Mouse (Mus musculus): ENCODE measurements at regions not wholly inside any gene's neighbourhood (a gene's known extent, or its start where the extent isn't known, plus 50 kb on each side); places are given as distances from the start of the nearest gene placed in this dataset.
"Not testable (repeated sequence)": the region's sequence is repeated elsewhere in the genome, so short reads cannot be mapped to it uniquely, and the experiment has no call there.

DNA sequence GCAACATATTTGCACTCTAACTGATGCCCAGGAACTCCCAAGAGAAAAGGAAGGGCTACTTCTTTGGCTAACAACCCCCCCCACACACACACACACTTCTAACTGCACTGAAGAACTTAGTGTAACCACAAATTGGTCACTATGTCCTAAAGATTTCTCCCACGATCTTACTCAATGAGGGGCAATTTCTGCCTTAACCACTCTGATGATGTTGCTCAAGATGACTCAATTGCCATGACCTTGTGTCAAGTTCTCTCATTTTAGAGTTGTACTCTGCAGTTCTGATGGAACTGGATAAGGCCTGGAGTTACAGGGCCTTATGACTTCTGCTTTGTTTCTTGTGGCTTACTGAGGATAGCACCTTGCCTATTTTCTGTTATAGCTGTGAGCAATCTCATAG lies 81.7 kb downstream of the Sem1 start:
- no peak for DNase-seq (ENCODE audit: low spot score)

DNA sequence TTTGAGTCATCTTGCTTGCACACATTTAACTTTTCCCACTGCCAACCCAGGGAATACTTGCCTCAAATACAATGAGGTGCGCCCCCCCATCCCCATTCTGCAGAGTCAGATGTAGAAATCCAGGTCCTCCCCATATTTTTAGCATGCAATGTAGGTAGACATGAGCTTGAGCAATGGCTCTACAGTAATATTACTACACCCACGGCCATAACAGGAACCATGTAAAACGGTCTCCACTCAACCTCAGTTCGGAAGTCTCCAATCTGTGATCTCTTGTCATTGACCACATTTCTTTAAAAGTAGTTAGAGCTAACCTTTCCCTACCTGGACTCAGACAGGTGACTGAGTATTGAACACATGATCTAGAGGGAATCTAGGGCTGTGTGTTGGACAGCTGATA lies 82.1 kb downstream of the Sem1 start:
- DNase-seq (ENCODE audit: low spot score): no peak

DNA sequence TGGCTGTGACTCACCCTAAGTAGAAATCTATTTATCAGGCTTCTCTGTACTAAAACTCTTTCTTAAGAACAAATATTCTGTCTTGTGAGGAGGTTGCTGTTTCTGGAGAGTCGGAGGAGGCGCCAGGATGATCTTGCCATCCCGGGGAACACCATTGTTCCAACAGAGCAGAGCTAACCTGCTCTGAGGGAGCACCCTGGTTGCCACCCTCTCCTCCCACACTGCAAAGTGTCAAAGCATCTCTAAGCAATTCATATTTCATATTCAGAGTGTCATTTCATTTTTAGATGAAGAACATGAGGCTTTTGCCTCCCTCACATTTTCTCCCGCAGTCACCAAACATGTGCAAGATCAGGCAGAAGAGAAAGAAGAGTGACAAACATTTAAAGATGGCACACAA lies 90.3 kb downstream of the Sem1 start:
- no peak for DNase-seq (ENCODE audit: low spot score)

DNA sequence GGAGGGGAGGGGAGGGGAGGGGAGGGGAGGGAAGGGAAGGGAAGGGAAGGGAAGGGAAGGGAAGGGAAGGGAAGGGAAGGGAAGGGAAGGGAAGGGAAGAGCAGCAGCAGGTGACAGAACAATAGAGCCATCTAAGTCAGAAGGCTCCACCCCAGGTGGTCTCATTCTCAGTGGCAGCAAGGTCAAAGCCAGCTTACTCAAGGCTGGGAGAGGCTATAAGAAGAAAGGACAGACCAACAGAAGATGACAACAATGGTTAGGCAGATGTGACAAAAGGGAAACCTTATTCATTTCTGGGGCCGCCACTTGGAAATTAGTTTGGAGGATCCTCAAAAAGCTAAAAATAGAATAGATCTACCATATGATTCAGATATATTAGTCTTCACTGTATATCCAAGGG lies 96.9 kb downstream of the Sem1 start:
- not testable (repeated sequence) for DNase-seq (ENCODE audit: low spot score)

DNA sequence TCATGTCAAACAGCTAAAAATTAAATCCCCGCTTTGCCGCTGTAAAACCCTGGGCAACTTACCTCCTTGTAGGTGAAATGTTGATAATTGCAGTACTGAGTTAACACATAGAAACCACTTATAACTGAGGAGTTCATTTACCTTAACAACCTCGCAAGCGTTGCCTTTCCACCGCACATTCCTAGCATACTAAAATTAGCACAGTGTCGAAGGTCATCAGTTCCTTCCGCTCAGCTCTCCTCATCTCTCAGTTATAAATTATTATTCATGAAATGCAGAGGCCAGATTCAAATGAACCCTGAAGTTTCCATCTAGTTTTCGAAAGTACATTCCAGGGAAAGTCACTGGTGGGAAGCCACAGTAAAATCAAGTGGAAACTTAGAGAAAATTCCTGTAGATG lies 108.1 kb downstream of the Sem1 start:
- peak; percentile 60 for DNase-seq (ENCODE audit: low spot score)

DNA sequence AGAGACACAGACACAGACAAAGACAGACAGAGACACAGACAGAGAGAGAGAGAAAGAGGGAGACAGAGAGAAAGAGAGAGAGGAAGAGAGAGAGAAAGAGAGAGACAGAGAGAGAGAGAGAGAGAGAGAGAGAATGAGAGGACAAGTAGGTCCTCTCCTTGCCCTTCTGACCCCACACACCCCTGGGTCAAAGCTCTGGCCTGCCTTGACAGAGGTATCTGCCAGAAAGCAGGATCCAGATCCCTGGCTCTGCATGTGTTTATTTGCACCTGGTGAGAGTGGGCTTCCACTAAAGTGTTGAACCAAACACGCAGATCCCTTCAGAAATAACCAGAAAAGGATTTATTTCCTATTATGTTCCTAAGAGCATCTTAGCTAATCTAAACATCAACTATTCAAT lies 110.9 kb downstream of the Sem1 start:
- DNase-seq (ENCODE audit: low spot score): peak; percentile 44

DNA sequence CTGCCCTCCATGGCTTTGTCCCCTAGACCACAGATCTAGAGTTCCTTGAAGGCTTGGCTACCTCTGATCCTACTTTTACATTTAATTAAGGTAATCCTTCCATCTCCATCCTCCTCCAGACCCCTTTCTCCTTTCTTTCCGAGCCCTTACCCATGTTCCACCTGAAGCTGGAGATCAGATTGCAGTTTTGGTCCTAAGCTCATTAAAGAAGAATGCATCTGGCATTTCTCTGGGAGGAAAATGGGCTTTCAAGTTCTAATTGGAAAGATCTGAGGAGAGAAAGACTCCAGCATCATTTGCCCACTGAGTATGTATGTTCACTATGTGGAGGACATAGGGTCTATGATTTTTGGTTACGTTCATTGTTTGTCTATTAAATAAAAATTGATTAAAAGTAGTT lies 112.2 kb downstream of the Sem1 start:
- DNase-seq (ENCODE audit: low spot score): peak; percentile 23

DNA sequence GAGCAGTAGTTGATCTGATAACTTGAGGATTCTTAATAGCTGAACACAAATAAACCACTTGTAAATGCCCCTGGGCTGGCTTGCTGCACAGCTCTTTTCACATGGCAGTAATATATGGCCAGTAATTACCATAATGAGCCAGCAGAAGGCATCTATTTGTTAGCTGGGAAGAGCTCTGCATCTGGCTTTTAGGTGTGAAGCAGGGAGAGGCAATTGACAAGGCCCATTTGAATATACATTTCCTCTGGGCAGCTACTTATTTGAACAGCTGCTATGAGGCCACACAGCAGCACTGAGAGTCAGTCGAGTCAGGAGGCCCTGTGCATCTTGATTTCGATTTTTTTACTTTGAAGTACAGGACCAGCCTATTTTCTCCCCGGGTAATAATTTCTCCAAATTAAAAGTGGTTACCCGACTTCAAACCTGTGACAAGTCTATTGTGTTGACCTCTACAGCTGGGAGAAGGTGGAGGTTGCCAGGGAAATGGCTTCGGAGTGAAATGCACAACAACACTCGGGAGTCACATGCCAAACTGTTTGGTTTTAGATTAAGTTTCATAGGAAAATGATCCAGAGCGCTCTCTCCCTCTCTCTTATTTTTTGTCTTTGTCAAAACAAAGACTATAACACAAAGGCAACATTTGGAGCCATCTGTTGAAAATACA lies 114.5 kb downstream of the Sem1 start:
- peak; percentile 66 for DNase-seq (ENCODE audit: low spot score)

DNA sequence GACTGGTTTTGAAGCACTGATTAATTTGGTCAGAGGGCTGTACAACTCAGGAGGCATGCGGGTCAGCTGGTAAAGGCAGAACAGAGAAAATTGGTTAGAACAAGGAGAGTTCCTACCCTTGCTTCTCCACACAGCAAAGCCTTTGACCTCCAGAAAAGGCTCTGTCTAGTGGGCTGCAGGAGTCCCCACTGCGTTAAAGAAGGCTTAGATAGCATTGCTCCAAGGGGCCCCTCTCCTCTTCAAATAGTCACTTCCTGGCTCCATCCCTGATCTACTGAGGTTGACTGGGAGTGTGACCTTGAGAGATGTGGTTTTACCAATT lies 118.6 kb downstream of the Sem1 start:
- DNase-seq (ENCODE audit: low spot score): peak; percentile 28

DNA sequence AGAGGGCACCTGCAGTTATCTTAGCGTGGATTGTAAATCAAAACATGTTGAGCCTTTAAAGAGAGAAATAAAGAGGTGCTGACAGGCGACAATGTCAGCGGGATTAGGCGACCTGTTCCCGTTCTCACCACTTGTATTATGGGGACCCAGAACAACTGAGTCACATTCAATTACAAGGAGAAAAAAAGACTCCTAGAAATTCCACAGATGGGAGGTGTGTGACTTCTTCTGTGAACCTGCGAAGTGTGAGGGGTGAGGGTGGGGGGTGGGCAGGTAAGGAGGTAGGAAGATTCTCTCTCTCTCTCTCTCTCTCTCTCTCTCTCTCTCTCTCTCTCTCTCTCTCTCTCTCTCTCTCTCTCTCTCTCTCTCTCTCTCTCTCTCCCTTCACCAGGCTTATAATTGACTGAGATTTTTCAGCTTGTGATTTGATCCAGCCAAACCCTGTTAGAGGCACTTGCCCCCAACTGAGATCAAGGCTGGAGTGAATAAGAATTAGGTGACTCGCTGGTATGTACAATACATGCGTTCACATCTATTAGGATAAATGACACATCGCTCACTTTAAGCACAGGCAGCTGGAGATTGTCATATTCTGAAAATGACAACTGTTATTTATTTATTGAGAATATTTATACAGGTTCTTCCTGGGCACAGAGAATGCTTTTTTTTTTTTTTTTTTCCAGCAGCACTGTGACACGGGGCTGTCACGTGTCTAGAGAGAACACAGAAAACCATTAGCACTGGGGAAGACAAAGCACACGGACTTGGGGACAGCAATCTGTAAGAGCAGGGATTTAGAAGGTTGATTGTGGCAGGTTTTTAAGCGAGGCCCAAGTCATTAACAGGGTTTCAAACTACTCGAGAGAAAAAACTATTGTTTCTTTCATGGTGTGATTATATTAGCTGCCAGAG lies 119.2 kb downstream of the Sem1 start:
- DNase-seq (ENCODE audit: low spot score): peak; percentile 46

DNA sequence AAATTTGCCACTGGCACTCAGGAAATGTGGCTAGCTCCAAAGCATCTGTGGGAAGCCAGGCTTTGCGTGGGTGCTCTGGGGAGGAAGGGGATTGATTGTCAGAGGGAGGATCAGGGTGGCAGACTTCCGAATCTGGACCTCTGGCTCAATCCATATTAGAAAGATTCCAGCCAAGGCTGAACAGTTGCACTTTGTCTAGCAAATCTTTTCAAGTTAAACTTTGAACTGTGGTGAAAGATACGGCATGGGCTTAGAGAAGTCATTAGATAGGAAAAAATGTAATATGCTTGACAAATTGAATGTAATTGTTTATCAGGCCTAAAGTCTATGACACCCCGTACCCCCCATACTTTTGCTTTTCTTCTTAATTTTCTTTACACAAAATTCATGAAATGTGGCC lies 120.7 kb downstream of the Sem1 start:
- no peak for DNase-seq (ENCODE audit: low spot score)

DNA sequence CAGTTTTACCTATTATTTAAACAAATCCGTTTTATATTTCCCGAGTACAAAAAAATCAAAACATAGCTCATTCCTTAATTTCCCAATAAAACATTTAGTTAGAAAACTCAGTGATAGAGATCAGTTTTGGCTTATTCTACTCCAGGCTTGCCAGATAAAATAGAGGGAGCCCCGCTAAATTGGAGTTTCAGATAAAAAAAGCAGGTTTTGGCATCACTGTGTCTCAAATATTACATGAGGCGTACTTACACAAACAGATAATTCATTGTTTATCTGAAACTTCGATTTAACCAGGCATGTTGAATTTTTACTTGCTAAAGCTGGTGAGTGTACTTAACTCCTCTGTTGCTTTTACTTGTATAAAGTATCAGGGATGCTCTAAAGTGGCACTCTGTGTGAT lies 121.5 kb downstream of the Sem1 start:
- DNase-seq (ENCODE audit: low spot score): no peak

DNA sequence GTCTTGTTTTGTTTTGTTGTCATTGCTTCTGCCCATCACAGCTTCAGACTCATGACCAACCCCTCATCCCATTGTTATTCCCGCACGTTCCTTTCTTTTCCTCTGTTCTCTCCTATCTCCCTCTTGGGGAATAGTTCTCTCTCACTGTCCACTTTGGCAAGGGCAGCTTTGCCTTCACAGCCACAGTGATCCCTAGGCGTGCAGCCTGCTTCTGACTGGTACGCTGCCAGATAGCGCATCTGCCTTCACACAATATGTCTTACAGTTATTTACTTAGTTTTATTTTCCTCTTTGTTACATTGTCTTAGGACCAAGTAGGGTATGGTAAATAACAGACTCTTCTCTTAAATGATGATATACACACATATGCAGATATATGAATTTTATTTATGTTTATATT lies 122.9 kb downstream of the Sem1 start:
- no peak for DNase-seq (ENCODE audit: low spot score)

DNA sequence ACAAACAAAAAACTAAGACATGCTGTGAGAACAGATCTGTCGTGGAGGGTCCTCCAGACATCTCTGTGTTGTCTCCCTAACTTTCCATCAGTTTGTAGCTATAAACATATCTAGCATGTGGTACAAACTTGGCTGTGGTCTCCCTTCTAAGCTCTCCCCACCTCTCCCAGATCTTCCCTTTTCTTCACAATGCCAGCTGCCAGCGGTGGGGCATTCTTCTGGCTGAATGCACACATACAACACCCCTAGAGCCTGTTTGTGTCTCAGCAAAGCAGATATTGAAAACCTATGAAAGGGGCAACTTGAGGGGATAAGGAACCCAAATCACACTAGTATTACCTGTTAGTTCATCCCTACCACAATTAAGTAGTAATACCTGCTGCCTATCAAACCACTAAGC lies 124.1 kb downstream of the Sem1 start:
- DNase-seq (ENCODE audit: low spot score): no peak

DNA sequence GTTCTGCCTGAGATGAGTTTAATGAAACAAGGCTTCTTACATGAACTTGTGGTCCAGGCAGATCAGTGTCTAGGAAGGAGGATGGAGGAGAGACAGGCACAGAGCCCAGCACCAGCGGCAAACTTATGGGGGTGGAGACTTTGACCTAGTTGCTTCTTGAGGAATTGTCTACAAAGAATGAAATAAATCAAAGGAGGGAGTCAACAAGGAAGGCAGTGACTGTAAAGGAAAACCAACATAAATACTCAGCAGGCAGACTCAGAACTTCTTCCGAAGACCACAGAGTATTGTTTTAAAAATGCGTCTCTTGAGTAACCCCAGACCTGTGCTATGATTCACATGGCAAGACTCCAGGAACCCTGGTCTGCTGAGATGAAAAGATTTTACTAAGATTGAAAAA lies 143.6 kb downstream of the Sem1 start:
- DNase-seq (ENCODE audit: low spot score): no peak

DNA sequence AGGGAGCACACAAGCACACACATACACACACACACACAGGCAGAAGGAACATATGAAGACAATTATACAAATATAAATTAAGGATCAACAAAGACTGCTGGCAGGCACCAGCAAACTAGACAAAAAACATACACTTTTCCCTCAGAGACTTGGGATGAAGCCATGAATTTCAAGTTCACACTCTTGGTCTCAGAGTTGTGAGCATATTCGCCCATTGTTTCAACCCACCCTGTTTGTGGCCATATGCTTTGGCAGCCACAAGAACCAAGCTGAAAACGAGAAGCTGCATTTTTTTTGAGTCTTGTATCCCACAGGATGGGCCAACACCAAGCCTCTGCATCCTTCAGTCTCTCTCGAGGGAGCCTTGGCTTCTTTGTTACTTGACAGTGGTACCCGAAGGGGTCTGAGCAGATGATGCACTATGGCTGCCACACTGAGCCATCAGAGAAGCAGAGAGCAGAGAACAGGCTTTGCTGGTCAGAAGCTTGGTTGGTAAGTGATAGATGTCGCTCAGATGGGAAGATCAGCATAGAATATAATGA lies 144.1 kb downstream of the Sem1 start:
- no peak for DNase-seq (ENCODE audit: low spot score)

DNA sequence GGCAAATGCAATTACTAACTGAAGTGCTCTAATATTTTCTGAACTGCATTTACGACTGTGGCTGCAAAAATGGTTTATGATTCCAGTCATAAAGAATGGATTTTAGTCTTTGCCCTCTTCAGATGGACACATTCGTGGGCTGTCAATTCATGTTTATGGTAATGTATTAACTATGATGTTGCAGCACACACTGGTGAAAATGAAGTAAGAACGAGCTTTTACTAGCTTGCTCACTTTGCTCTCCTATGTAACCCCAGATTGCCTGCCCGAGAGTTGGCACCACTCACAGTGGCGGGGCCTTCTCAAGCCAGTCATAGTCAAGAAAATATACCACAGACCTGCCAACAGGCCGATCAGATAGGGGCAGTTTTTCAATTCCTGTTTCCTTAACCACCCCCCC lies 145.3 kb downstream of the Sem1 start:
- no peak for DNase-seq (ENCODE audit: low spot score)

DNA sequence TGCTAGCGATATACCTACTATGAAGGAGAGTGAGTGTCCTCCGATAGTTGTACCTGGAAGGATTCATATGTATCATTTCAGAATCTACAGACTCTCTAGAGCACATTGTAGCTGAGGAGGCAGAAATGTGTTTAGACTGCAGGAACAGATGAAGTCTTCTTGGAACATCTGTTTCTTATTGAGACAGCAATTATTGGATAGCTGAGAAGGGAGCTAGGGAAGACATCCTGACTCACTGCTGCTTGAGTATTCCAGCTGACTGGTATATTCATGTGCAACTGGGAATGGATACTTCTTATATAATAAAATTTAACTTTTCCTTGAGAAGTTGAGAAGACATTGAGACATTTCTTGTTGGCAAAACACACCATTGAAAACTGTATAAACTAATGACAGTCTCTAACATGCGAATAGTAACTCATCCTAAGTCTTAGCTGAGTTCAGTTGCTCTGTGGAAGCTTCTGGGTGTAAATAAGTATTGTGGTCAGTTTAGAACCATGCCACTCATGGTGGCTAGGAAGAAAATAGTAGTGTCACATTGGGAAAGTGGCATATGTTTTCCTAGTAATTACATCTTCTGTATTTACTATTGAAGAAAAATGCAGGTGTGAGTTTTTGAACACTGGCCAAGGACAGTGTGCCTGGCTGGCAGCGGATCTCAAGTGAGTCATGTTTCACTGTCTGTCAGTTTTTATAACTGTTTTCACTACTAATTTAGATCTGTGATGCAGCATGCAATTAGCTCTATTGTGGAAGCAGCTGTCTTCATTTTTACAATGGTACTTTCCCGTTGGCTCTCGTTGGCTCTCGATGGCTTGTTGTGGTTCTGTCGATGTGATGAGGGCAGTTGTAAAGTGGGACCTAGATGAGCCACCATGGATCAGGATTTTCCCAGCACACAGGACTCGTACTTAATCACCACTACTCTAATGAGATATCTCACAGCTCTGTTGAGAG lies 163.5 kb downstream of the Sem1 start:
- peak; percentile 44 for DNase-seq (ENCODE audit: low spot score)

DNA sequence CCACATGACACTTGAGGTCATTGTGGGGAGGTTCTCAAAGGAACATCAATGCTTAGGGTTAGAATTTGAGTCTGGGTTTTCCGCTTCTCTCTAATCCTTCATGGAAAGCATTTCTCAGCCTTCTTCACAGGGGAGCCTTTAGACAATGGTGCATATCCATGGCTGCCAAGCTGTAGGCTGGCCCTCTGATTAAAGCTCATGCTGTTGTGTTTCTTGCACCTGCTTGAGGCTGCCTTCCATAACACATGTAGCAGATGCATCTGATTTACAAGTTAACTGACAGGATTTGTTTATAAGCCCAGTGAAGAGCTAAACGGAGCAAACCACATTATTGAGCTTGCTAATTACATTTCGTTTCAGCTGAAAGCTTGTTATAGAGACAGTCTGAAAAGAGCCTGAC lies 180.5 kb downstream of the Sem1 start:
- no peak for DNase-seq (ENCODE audit: low spot score)

DNA sequence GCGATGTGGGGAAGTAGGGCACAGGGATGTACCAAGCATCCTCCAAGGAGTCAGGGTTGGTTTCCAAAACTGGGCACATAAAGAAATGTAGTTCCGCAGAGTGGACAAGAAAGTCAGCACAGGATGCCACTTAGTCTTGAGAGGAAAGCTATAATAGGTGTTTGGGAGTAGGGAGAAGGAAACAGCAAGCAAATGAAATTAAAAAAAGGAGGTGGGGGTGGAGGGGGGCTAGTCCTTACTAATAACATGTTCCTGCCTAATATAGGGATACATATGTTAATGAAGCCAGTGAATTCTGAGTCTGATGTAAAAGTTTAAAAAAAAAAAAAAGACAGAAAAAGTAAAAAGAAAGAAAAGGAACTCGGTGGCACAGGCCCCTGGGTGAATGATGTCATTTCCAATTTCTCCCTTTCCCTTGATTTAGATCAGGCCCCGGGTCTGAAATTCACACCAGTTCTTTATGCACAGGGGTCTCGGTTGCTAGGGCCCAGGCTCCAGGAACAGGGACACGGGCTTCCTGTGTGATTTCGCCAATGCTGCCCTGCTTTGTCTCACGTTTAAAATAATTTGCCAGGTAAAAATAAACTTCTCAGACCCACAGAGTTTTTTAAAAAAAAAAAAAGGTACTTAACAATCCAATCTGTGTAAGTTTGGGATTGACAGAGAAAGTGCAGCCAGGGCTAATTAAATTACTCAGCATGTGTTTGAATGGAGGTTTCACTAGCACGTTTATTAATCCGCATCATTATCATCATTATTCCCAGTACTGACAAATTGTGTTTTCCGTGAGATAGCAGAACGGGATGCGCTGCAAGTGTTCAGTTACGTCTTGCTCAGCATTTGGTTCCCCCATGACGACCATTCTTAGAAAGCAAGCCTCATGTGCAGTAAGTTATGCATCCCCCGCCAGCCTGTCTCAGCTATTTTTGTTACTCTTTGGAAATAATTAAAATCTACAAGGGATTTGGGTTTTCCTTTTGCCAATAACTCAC lies 172.8 kb upstream of the Slc25a13 start:
- DNase-seq (ENCODE audit: low spot score): no peak

DNA sequence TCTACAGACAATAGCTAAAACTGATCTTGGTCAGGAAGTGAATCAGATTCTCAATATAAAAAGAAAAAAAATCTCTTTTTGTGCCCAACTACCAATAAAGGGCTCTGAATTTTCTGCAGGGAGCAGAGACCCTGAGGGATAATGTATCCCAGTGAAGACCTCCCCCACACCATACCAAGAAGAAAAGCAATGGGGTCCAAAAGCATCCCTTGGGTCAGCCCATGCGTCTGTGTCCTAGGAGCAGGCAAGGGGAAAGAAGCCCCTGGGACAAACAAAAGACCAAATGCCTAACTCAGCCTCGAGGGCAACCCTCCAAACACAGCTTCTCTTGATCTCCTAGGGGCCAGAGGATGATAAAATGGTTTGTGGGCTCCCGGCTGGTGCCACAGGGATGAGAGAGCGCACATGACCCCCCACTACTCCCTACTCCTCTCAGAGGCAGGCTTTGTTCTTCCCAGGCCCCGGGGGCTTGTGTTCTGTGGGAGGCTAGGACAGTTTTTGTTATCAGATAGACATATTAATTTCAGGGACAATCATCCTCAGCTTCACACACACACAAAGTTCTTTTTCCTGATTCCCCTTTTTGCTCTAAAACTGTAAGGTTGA lies 172.0 kb upstream of the Slc25a13 start:
- DNase-seq (ENCODE audit: low spot score): no peak

All from embryo, embryonic 10 days (tissue).